Mouse (Mus musculus) heart, postnatal 36 days (tissue): ENCODE data around the gene Necap2. TPM values are rescaled to one million over a fixed set of nuclear protein-coding genes. Genes with fewer than 3 reads are reported as not detected.

Experiments used
- DNase-seq, 2 experiments: peaks; one replicate each; pipeline ENCODE4 v3.0.0; 2021 to 2022
- intact Hi-C: fragments of 180-260 bp; cut with DNase I; formaldehyde crosslinking; loops from one replicate; pipeline ENCODE4 v1.15.1; 2025
- total RNA-seq, 2 experiments: library from RNA; stranded (reverse); gene quantifications; 2 replicates each; pipeline ENCODE4 v1.2.3; 2021

Necap2 gene
- total RNA-seq, 2 experiments from 2014 or later: 17.2 to 18.1 TPM

DNA sequence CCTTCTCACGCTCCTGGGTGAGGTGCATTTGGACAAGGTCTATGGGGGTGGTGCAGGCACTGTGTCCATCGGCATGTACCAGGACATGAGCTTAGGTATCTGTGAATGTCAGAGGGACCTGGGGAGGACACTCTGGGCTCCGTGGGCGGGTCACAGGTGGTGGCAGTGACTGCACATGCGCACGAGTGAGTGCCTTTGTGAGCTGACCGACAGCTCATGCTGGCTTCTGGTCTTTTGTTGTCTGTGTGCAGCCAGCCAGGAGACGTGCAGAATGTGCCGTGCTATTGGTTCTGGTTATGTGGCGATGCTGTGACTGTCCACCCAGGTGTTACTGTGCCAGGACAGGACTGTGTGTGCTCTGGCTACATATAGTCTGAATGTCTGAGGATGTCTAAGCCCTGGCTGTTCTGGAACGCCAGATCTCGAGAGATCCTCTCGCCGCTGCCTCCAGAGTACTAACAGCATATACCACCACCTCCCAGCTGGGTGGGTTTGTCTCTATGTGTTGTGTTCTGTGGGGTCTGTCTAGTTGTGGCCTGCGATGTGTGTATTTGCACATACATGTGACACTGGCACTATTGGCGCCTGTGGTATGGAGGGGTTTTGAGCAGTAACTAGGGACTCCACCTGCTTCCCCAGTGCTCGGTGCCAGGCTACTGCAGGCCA, 29.2 kb downstream of the Necap2 start:
- no peak for DNase-seq
- intact Hi-C loops: no loop called here

DNA sequence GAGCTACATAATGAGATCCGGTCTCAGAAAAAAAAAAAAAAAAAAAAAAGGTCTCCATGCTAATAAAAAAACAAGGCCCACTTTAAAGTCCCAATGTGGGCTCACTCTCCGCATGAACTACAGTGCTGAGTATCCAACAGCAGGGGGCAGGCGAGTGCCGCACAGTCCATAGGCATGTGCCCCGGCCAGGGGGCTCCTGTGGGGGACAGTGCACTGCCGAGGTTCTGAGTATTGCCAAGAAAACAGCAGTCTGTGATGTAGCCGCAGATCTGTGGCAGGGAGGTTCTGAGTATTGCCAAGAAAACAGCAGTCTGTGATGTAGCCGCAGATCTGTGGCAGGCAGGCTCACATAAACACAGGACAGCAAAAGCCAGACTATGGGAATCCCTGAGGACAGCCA, 33.3 kb downstream of the Necap2 start:
- DNase-seq: peak; percentile 44 to 68
- intact Hi-C loops: loop anchor here (1.0 kb wide), 1 partner anchor 20 kb away; no protein-coding TSS in a partner anchor

DNA sequence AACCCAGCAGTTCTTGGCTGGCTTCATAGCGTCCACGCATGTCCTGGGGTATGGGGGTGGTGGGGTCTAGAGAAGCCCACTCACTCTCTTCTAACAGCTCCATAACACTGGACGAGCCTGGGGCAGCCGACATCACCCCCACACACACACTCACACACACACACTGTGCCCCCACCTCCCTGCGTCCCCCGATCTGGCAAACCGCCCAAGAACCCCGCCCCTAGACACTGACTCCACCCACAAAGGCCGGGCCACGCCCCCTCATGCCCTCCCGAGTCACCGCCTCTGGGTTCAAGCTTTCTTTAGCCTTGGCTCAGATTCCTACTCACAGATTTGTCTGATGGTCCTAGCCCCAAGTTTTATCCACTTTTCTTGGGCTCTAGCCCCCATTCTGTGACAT, 37.0 kb downstream of the Necap2 start:
- intact Hi-C loops: no loop called here
- DNase-seq: no peak

DNA sequence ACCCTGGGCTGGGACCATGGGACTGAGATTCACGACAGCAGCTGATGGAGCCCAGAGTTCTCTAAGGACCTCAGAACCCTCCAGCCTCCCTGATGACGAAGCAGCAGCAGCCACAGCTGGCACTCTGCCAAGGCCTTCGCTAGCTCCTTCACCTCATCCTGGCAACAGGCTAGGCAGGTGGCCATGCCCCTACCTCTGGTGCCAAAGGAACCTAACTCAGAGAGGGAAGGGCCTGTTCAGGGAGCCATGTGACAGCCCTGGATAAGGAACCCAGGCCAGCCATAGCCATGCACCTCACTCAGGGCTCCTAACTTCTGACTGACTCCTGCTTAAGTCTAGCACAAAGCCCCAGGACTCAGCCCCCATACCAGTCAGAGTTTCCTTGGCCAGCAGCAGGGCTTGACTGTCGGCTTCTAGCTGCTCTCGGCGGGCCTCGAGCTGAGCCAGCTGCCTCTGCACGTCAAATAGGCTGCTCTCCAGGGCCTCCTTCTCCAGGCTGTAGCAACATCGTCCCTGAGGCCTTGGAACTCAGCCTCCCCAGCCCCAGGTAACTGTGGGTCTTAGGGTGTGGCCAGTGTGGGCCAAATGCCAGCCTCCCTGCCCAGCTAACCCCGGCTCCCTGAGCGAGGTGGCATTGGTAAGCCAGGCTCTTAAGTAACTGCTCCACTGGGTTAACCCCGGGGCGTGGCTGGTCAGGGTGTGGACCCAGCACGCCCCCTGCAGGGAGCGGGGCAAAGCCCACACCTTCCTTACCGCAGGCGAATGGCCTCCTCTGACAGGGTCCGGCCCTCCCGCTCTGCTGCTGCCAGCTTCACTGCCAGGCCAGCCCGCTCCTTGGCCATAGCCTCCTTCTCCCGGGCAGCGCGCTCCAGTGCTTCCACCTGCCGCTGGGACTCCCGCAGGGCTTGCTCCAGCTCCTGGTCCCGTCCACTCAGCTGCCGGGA, 44.3 kb downstream of the Necap2 start:
- no peak for DNase-seq
- intact Hi-C loops: loop anchor here (5.0 kb wide), 3 partner anchors 47 to 247 kb away; partner anchors contain the start of gene Atp13a2

DNA sequence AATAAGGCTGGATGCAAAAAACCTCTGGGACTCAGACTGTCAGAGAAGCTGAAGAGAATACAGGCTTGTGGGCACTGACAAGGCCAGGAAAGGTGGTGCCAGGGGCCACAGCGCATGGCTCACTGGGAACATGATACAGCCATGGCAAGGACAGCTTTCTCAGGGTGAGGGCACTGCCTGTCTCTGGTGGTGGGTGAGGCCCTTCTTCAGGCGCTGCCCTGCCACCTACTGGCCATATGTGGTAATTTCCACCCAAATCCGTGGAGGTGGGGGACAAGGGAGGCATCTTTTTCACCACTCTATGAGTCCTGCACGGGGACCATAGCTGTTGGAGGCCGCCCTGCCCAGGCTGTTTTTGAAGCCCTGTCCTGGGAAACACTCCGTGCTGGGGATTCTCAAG, 46.4 kb downstream of the Necap2 start:
- intact Hi-C loops: loop anchor here (1.0 to 5.0 kb wide), 4 partner anchors 44 to 244 kb away; partner anchors contain the start of gene Atp13a2
- DNase-seq: peak; percentile 82 to 88

DNA sequence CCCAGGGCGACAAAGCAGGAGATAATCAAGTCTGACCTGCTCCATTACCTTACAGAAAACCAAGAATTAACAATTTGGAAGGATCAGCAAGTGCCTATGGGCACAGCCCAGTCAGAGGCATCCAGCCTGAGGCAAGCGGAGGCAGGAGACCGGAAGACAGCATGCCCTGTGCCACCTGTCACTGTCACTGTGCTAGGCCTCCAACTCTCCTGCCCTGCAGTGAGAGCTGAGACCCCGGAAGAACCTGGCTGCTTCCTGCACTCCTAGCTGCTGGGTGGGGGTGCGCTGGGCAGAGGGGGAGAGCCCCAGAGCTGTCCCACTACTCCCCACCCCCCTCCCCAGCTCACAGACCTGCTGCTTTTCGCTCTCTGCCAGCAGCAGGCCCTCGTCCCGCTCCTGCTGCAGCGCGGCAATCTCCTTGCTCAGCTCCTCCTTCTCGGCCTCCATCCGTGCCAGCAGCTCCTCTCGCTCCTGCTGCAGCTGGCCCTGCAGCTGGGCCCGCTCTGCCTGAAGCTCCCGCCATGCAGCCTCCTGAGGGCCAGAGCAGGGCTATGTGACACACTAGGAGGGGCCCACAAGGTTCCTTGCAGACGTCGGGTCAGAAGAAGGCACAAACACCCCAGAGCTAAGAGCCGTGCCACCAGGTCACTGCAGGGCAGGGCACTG, 47.5 kb downstream of the Necap2 start:
- no peak for DNase-seq
- intact Hi-C loops: loop anchor here (1.0 to 5.0 kb wide), 4 partner anchors 43 to 243 kb away; partner anchors contain the start of gene Atp13a2

DNA sequence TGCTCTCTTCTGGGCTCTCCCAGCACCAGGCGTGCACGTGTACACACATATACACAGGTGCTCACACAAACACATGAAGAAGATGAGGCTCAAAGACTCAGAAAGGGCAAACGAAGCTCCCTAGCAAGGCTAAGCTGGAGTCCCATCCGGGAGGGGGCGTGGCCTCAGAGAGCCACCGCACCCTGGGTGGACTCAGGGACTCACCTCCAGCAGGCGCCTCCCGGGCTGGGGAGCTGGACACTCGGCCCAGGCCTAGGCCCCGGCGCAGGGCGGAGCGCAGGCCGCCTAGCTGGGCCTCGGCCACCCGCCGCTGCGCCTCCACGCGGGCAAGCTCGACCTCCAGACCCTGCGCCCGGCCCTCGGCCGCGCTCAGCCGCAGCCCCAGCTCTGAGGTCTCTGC, 53.2 kb downstream of the Necap2 start:
- intact Hi-C loops: no loop called here
- no peak for DNase-seq

DNA sequence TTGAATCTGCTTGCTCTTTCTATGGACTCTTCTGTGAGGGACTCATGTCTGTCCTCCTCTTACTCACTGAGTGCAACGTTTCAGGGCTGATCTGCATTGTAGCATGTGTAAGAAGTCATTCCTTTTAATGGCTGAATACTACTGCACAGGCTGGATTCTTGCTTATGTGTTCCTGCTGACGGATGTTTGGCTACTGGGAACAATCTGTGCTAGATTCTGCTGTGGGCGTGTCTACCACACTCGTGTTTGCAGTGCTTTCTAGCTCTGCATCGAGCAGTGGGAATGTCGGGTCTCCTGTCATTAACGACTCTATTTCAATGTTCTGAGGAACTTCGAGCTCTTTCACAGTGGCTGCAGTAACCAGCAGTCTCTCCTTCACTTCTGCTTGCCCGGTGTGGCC, 54.1 kb downstream of the Necap2 start:
- no peak for DNase-seq
- intact Hi-C loops: no loop called here

DNA sequence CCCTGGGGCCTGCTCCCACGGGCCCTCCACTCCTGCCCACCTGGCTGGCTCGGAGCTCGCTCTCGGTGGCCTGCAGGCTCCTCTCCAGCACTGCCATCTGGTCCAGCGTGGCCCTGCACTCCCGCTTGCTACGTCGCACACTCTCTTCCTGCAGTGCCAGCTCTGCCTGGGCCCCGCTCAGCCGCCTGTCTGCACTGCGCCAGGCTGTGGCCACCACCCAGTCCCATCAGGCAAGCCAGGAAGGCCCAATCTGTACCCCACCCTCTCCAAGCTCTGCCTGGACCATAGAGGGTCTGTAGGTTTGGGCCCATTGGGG, 56.6 kb downstream of the Necap2 start:
- intact Hi-C loops: no loop called here
- no peak for DNase-seq

DNA sequence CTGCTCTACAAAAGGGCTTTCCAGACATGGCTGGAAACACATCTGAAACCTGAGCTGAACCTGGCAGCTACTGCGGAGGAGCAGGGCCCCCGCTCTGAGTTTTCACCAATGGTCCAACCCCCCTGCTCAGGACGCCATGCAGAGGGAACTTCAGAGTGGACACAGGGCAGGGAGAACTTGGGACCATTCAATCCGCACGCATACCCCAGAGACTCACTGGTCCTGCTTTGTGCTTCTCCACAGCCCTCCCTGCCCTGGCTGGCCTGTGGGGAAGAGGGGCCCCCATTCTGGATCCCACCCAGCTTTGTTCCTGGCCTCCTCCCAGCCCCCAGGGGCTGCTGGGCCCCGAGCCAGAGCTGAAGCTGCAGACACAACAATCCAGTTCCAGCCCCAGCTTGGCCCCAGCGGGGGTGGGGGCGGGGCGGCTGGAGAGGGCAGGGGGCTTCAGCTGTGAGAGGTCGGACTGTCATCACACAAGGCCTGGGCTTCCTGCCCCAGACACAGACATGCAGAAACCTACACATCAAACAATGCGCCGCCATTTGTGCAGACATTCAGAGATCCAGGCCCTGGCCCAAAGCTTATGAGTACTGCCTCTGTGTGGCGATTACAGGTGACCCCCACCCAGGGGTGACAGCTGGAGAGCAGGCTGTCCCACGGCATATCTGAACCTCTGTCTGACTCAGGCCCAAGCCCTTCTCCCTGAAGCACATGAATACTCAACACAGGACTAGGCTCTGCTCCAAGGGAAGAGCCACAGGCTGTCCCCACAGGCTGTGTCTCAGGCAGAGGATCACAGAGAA, 57.1 kb downstream of the Necap2 start:
- DNase-seq: peak; percentile 63 to 70
- intact Hi-C loops: no loop called here

DNA sequence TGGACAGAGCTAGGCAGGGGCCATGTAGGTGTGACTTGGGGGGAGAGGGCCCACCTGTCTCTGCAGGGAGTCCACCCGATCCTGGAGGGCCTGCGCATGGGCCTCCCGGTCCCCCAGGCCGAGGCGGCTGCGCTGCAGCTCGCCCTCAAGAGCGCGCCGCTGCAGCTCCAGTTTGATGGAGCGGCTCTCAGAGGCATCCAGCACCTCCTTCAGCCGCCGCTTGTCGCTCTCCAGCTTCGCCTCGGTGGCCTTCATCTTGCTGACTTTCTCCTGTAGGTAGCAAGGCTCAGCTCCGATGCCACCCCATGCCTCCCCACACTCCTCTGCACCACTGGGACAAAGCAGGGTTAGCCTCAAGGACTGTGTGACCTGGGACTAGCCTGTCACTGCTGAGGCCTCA, 57.9 kb downstream of the Necap2 start:
- no peak for DNase-seq
- intact Hi-C loops: no loop called here

DNA sequence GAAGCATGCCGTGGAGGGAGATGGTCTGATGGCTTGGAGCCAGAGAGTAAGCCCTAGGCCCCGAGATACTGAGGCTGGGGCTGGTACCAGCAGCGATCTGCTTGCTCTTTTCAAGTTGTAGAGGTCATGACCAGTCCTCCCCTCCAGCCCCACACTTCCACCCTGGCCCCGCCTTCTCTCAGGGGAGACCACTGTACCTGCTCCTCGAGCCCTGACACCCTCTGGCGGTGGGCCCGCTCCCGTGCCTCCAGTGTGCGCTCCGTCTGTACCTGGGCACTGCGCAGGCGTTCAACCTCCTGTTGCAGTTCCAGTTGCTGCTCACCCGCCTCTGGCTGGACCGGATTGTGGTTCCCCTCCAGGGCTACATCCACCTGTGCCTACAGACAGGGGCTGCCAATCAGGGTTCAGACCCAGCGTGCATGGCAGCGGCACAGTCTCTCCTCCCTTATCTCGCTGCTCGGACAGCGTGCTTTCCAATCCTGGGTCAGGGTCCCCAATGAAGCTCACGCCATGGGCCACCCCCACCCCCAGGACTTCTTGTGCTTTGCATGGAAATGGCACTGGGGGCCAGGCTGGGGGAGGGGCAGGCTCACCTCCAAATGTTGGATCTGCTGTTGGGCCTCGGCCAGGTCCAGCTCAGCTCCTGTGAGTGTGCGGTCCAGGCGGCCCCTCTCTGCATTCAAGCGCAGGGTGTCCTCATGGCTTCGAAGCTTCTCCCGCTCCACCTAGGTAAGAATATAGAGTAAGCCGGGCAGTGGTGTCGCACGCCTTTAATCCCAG, 60.3 kb downstream of the Necap2 start:
- intact Hi-C loops: no loop called here
- DNase-seq: no peak

Other genes with a start within 250 kb of the Necap2 start
- gene Padi1, start 232.6 kb downstream of the Necap2 start, total RNA-seq: not detected
- 1 to 10 TPM in 1 of 2 experiments, under 1 TPM in 1; 0.56 to 1.0 TPM for gene Padi2, start 172.0 kb downstream of the Necap2 start, total RNA-seq
- 1,000 to 10,000 TPM; 1,261 to 1,268 TPM for gene Sdhb, start 117.2 kb downstream of the Necap2 start, total RNA-seq
- gene Atp13a2, start 91.5 kb downstream of the Necap2 start, total RNA-seq: 10 to 100 TPM; 16.5 to 17.3 TPM
- 1 to 10 TPM; 4.0 to 4.3 TPM for gene Mfap2, start 67.9 kb downstream of the Necap2 start, total RNA-seq
- 1 to 10 TPM; 4.3 to 5.5 TPM for gene Crocc, start 17.8 kb downstream of the Necap2 start, total RNA-seq
- gene Spata21, start 10.0 kb upstream of the Necap2 start, total RNA-seq: not detected
- gene Szrd1, start 61.4 kb upstream of the Necap2 start, total RNA-seq: 10 to 100 TPM; 91.0 to 93.7 TPM
- gene Fbxo42, start 69.6 kb upstream of the Necap2 start, total RNA-seq: 10 to 100 TPM; 11.4 to 11.8 TPM
- 1 to 10 TPM in 1 of 2 experiments, under 1 TPM in 1; 0.80 to 1.1 TPM for gene Rsg1, start 135.6 kb upstream of the Necap2 start, total RNA-seq
- gene Arhgef19, start 161.1 kb upstream of the Necap2 start, total RNA-seq: 10 to 100 TPM; 22.2 to 39.7 TPM
- gene Epha2, start 222.9 kb upstream of the Necap2 start, total RNA-seq: 1 to 10 TPM; 5.4 to 7.0 TPM